Mouse (Mus musculus) embryonic facial prominence, embryonic 14.5 days (tissue): Measurements from ENCODE around the gene Srsf9. TPM values are rescaled to one million over a fixed set of nuclear protein-coding genes. Genes with fewer than 3 reads are reported as not detected.
"Not testable (repeated sequence)": the region's sequence is repeated elsewhere in the genome, so short reads cannot be mapped to it uniquely, and the experiment has no call there.

Experiments
- ATAC-seq: fragments of 200-750 bp; cut with Nextera tagmentation; 2 replicates; pipeline ENCODE4 v1.8.0; 2017; ENCODE audit warnings: low read depth, moderate number of reproducible peaks, moderate TSS enrichment
- DNase-seq: peaks from one replicate; pipeline ENCODE4 v3.0.0-alpha.2; 2015; ENCODE audit warnings: low spot score
- H3K27ac ChIP-seq: fragments of 300-500 bp; sonication (generic); replicated peaks from 2 replicates; pipeline ENCODE4 v1.5.1; 2014; ENCODE audit warnings: low read depth, mild to moderate bottlenecking, low read length, moderate library complexity
- H3K27me3 ChIP-seq: fragments of 300-500 bp; sonication (generic); replicated peaks from 2 replicates; pipeline ENCODE4 v1.6.1; 2014; ENCODE audit warnings: low read length; ENCODE audit not compliant: control insufficient read depth, insufficient read depth
- H3K36me3 ChIP-seq: fragments of 300-500 bp; sonication (generic); 2 replicates; pipeline ENCODE4 v1.6.1; 2014; ENCODE audit warnings: low read length, mixed read lengths; ENCODE audit not compliant: control insufficient read depth, insufficient read depth
- H3K4me1 ChIP-seq: fragments of 300-500 bp; sonication (generic); 2 replicates; pipeline ENCODE4 v1.6.1; 2014; ENCODE audit warnings: antibody characterized with exemption, low read length; ENCODE audit not compliant: control insufficient read depth, insufficient read depth
- H3K4me2 ChIP-seq: fragments of 300-500 bp; sonication (generic); 2 replicates; pipeline ENCODE4 v1.6.1; 2014; ENCODE audit warnings: low read depth, mild to moderate bottlenecking, low read length, moderate library complexity, mixed read lengths
- H3K4me3 ChIP-seq: fragments of 300-500 bp; sonication (generic); 2 replicates; pipeline ENCODE4 v1.5.1; 2014; ENCODE audit warnings: low read depth, mild to moderate bottlenecking, low read length
- H3K9ac ChIP-seq: fragments of 300-500 bp; sonication (generic); 2 replicates; pipeline ENCODE4 v1.6.1; 2014; ENCODE audit warnings: low read depth, mild to moderate bottlenecking, low read length, moderate library complexity, mixed read lengths
- H3K9me3 ChIP-seq: fragments of 300-500 bp; sonication (generic); 2 replicates; pipeline ENCODE4 v1.6.1; 2016; ENCODE audit warnings: low read length; ENCODE audit not compliant: control insufficient read depth
- WGBS: fragments of 180-500 bp; shearing (Covaris S2); extraction: QIAGEN DNeasy Blood & Tissue Kit; methylation state at CpG from one replicate; pipeline ENCODE4 v1.1.7; 2014; 5-methylcytosine and 5-hydroxymethylcytosine counted together
- polyA plus RNA-seq: library from polyadenylated mRNA; unstranded; fragments of >200 nt; fragmentation: Nextera tagmentation; extraction: Ambion mirVana; gene quantifications from 2 replicates; pipeline ENCODE4 v1.2.1, GENCODE M21; 2014

Srsf9 gene
- polyA plus RNA-seq, 1 experiment from 2014 or later, result 203 TPM

- Histone ChIP-seq H3K36me3 (no peaks in the 10 kb centered on the region), H3K9me3 (no peaks in the 10 kb centered on the region), H3K4me3 (no peak overlapping the region), H3K9ac (no peak overlapping the region), H3K4me1 (no peaks in the 10 kb centered on the region; the same call in 1 of the 2 replicates), H3K27me3 (no peaks in the 10 kb centered on the region), H3K27ac (no peak overlapping the region), H3K4me2 (no peak overlapping the region)
- WGBS, result 83% methylated on average over 2 of the region's 2 CpGs
- ATAC-seq (no peak), DNase-seq (no peak)
Measured at GRCm38 (mm10) chr5:115375436-115375835, 48.5 kb downstream of the Srsf9 start.

GRCm38 (mm10) chr5:115378882-115379281, 51.9 kb downstream of the Srsf9 start:
- not testable (repeated sequence) for DNase-seq, H3K4me2 ChIP-seq, H3K9me3 ChIP-seq, H3K27me3 ChIP-seq, ATAC-seq, H3K9ac ChIP-seq, H3K36me3 ChIP-seq, H3K4me1 ChIP-seq, H3K27ac ChIP-seq, H3K4me3 ChIP-seq
- 76% methylated on average over 2 of the region's 2 CpGs for WGBS

Other genes with a start within 250 kb of the Srsf9 start
- 53.2 and 54.0 TPM in 2 replicates for gene Gm10401, start 228.9 kb upstream of the Srsf9 start, polyA plus RNA-seq
- 28.5 and 28.7 TPM in 2 replicates for gene Acads, start 207.8 kb upstream of the Srsf9 start, polyA plus RNA-seq
- 32.2 and 35.4 TPM in 2 replicates for gene Unc119b, start 192.2 kb upstream of the Srsf9 start, polyA plus RNA-seq
- gene Mlec, start 169.0 kb upstream of the Srsf9 start, polyA plus RNA-seq, result 69.8 and 72.9 TPM in 2 replicates
- gene Cabp1, start 132.8 kb upstream of the Srsf9 start, polyA plus RNA-seq, result 2.7 and 3.1 TPM in 2 replicates
- gene Pop5, start 91.3 kb upstream of the Srsf9 start, polyA plus RNA-seq, result 82.6 and 95.5 TPM in 2 replicates
- 77.2 and 79.1 TPM in 2 replicates for gene Rnf10, start 54.3 kb upstream of the Srsf9 start, polyA plus RNA-seq
- 39.0 and 41.9 TPM in 2 replicates for gene Coq5, start 47.5 kb upstream of the Srsf9 start, polyA plus RNA-seq
- gene Dynll1, start 26.2 kb upstream of the Srsf9 start, polyA plus RNA-seq, result 1,629 and 1,828 TPM in 2 replicates
- gene Gatc, start 14.0 kb downstream of the Srsf9 start, polyA plus RNA-seq, result 26.5 and 26.7 TPM in 2 replicates
- gene Triap1, start 14.0 kb downstream of the Srsf9 start, polyA plus RNA-seq, result 48.5 and 51.3 TPM in 2 replicates
- 833 and 912 TPM in 2 replicates for gene Cox6a1, start 21.8 kb downstream of the Srsf9 start, polyA plus RNA-seq
- 16.0 and 16.2 TPM in 2 replicates for gene Msi1, start 102.4 kb downstream of the Srsf9 start, polyA plus RNA-seq
- not detected in 2 replicates for gene Pla2g1b, start 139.1 kb downstream of the Srsf9 start, polyA plus RNA-seq
- 13.9 and 20.3 TPM in 2 replicates for gene Sirt4, start 157.5 kb downstream of the Srsf9 start, polyA plus RNA-seq
- 28.6 and 28.8 TPM in 2 replicates for gene Pxn, start 179.5 kb downstream of the Srsf9 start, polyA plus RNA-seq
- gene Rplp0, start 232.3 kb downstream of the Srsf9 start, polyA plus RNA-seq, result 1,928 and 1,996 TPM in 2 replicates
- 40.3 and 41.9 TPM in 2 replicates for gene Gcn1l1, start 238.1 kb downstream of the Srsf9 start, polyA plus RNA-seq